8 mouse cellular contexts compared by ENCODE assay signal in genomic region chr11:3540451-3541085, GRCm38 (mm10). TPM values are rescaled to one million over a fixed set of nuclear protein-coding genes. Genes with fewer than 3 reads are reported as not detected.
DNase-seq lines count a peak whose midpoint lies in the region; ATAC-seq and TF ChIP-seq lines count a peak whose summit lies in the region.

Smtn (minus strand) TSS chr11:3540612.

- H3K36me3 ChIP-seq in thymus, adult 2 months (ENCODE audit: control insufficient read depth, insufficient read depth, low read length): no peaks in the 10 kb centered on the region
- H3K36me3 ChIP-seq in embryonic facial prominence, embryonic 13.5 days: 0 out of 2 replicates have a peak, but pooled peaks cover 4% of the 10 kb centered on the region
- H3K36me3 ChIP-seq in heart, embryonic 13.5 days: peaks cover 13% of the 10 kb centered on the region
- H3K36me3 ChIP-seq in liver, embryonic 11.5 days (ENCODE audit: control insufficient read depth, insufficient read depth, low read length): no peaks in the 10 kb centered on the region

- H3K4me2 ChIP-seq in embryonic facial prominence, embryonic 13.5 days: peak within 1 kb of the TSS; percentile 79
- H3K4me2 ChIP-seq in heart, embryonic 13.5 days: peak within 1 kb of the TSS; percentile 85
- H3K4me2 ChIP-seq in liver, embryonic 11.5 days: peak within 1 kb of the TSS; percentile 76

- DNase-seq in thymus, adult 2 months: no peak
- no peak for DNase-seq in thymus, postnatal 4 days
- DNase-seq in liver, embryonic 11.5 days (ENCODE audit: low spot score): no peak
- no peak for DNase-seq in Muller cell, postnatal 12 days (ENCODE audit: inconsistent ontology term)
- no peak for DNase-seq in ovary, adult 18-20 months (ENCODE audit: low spot score)
- DNase-seq in layer of hippocampus, adult 8-10 months (ENCODE audit: low spot score in 2 of 2): no peak

- no peaks in the 10 kb centered on the region for H3K9me3 ChIP-seq in embryonic facial prominence, embryonic 13.5 days
- H3K9me3 ChIP-seq in heart, embryonic 13.5 days: 0 out of 2 replicates have a peak, but pooled peaks cover 7% of the 10 kb centered on the region
- H3K9me3 ChIP-seq in liver, embryonic 11.5 days (ENCODE audit: control insufficient read depth, low read length): no peaks in the 10 kb centered on the region

- peaks cover 19% of the 10 kb centered on the region for H3K4me1 ChIP-seq in thymus, adult 2 months (replicated peaks; ENCODE audit: control insufficient read depth, insufficient read depth, low read length)
- H3K4me1 ChIP-seq in embryonic facial prominence, embryonic 13.5 days: peaks cover 43% of the 10 kb centered on the region
- H3K4me1 ChIP-seq in heart, embryonic 13.5 days: peaks cover 45% of the 10 kb centered on the region
- H3K4me1 ChIP-seq in liver, embryonic 11.5 days (replicated peaks; ENCODE audit: control insufficient read depth, insufficient read depth, low read length): peaks cover 17% of the 10 kb centered on the region

- WGBS in thymus, adult 2 months: 88% methylated on average over 23 of the region's 23 CpGs
- 95% methylated on average over 23 of the region's 23 CpGs for WGBS in embryonic facial prominence, embryonic 13.5 days
- WGBS in heart, embryonic 13.5 days: 85% methylated on average over 23 of the region's 23 CpGs
- 85% methylated on average over 23 of the region's 23 CpGs for WGBS in liver, embryonic 11.5 days

- TF ChIP-seq CTCF in thymus, adult 2 months (IDR thresholded peaks at IDR 0.05; ENCODE audit: borderline replicate concordance, control insufficient read depth, extremely low read depth, insufficient read depth, low read length, poor library complexity): no peak

- peak within 1 kb of the TSS; percentile 82 for H3K9ac ChIP-seq in embryonic facial prominence, embryonic 13.5 days
- H3K9ac ChIP-seq in heart, embryonic 13.5 days: peak within 1 kb of the TSS; percentile 77
- H3K9ac ChIP-seq in liver, embryonic 11.5 days (ENCODE audit: low read depth, low read length): 0 out of 2 replicates have a peak within 1 kb of the TSS, but pooled peaks have one; percentile 22

- no peaks in the 10 kb centered on the region for H3K27me3 ChIP-seq in thymus, adult 2 months (ENCODE audit: control insufficient read depth, insufficient read depth, low read length)
- H3K27me3 ChIP-seq in embryonic facial prominence, embryonic 13.5 days: no peaks in the 10 kb centered on the region
- no peaks in the 10 kb centered on the region for H3K27me3 ChIP-seq in heart, embryonic 13.5 days (replicated peaks)
- no peaks in the 10 kb centered on the region for H3K27me3 ChIP-seq in liver, embryonic 11.5 days (replicated peaks; ENCODE audit: control insufficient read depth, insufficient read depth, low read length)

- H3K4me3 ChIP-seq in thymus, adult 2 months (ENCODE audit: control insufficient read depth, insufficient read depth, low read length): peak within 1 kb of the TSS; percentile 93
- H3K4me3 ChIP-seq in embryonic facial prominence, embryonic 13.5 days: peak within 1 kb of the TSS; percentile 67
- peak within 1 kb of the TSS; percentile 74 for H3K4me3 ChIP-seq in heart, embryonic 13.5 days
- H3K4me3 ChIP-seq in liver, embryonic 11.5 days (ENCODE audit: low read depth, low read length): peak within 1 kb of the TSS; percentile 55

- no peak for TF ChIP-seq POLR2A in thymus, adult 2 months (IDR thresholded peaks at IDR 0.05; ENCODE audit: control insufficient read depth, extremely low read depth, insufficient read depth, low read length, poor library complexity)

- no peak within 1 kb of the TSS for H3K27ac ChIP-seq in thymus, adult 2 months (ENCODE audit: control insufficient read depth, insufficient read depth, low read length)
- H3K27ac ChIP-seq in embryonic facial prominence, embryonic 13.5 days: no peak within 1 kb of the TSS
- H3K27ac ChIP-seq in heart, embryonic 13.5 days (replicated peaks): 0 out of 2 replicates have a peak within 1 kb of the TSS, but pooled peaks have one; percentile 15
- H3K27ac ChIP-seq in liver, embryonic 11.5 days (ENCODE audit: low read depth, low read length): no peak within 1 kb of the TSS

- ATAC-seq in embryonic facial prominence, embryonic 13.5 days (ENCODE audit: insufficient number of reproducible peaks, insufficient read depth, low FRiP score, low TSS enrichment, low read depth): no peak
- no peak for ATAC-seq in heart, embryonic 13.5 days (ENCODE audit: extremely low read depth, insufficient number of reproducible peaks, low FRiP score, low TSS enrichment)
- no peak for ATAC-seq in liver, embryonic 11.5 days (replicated peaks; ENCODE audit: low FRiP score)

RNA-seq across cellular contexts. Expression of gene Smtn, which starts in this region (rescaled TPM):
- 20.8 and 21.2 TPM in 2 replicates for polyA plus RNA-seq in thymus, adult 2 months (2012; rRNA removed)
- 43.9 and 46.1 TPM in 2 replicates for polyA plus RNA-seq in embryonic facial prominence, embryonic 13.5 days (2015; fragmentation: Nextera tagmentation; extraction: Ambion mirVana)
- 77.1 and 79.5 TPM in 2 replicates for polyA plus RNA-seq in heart, embryonic 13.5 days (2015; fragmentation: Nextera tagmentation; extraction: Ambion mirVana)
- polyA plus RNA-seq in liver, embryonic 11.5 days (2014; fragmentation: Nextera tagmentation; extraction: Ambion mirVana): 27.0 and 29.3 TPM in 2 replicates
- total RNA-seq in layer of hippocampus, adult 8-10 months (2022): 10 to 100 TPM in 1 of 4 experiments, 1 to 10 TPM in 3; 6.4 to 12.1 (median 8.3) TPM

Comparison
In these comparisons a context has a peak if more than half of its experiments do, and no peak if none do; other contexts are left out.
1. H3K9ac ChIP-seq: peak in every context shown above with its lines; median percentile 82 in embryonic facial prominence, embryonic 13.5 days; 77 in heart, embryonic 13.5 days; 22 in liver, embryonic 11.5 days.